Mouse (Mus musculus) heart, embryonic 14.5 days (tissue): ENCODE measurements around the gene Lifr. TPM values are rescaled to one million over a fixed set of nuclear protein-coding genes. Genes with fewer than 3 reads are reported as not detected.
A peak's percentile ranks its signal among the peaks of the same experiment; 100 is the strongest.

Experiments used
- ATAC-seq: fragments of 200-750 bp; cut with Nextera tagmentation; 2 replicates; pipeline ENCODE4 v1.8.0; 2017; ENCODE audit warnings: low read depth, moderate TSS enrichment; ENCODE audit not compliant: insufficient number of reproducible peaks, insufficient read depth, low FRiP score
- H3K27ac ChIP-seq, 2 experiments: fragments of 200-500 bp in 1 of 2; fragments of 300-500 bp in 1 of 2; sonication (generic) in 1 of 2; replicated peaks in 1 of 2; 2 replicates each; pipeline ENCODE4 v1.5.1; 2012 to 2014; ENCODE audit warnings: low read depth in 2 of 2, low read length in 2 of 2, control low read depth in 1 of 2, mild to moderate bottlenecking in 1 of 2, mixed read lengths in 1 of 2; ENCODE audit not compliant: control insufficient read depth in 1 of 2, insufficient read depth in 1 of 2
- H3K27me3 ChIP-seq: fragments of 300-500 bp; sonication (generic); 2 replicates; pipeline ENCODE4 v1.6.1; 2014; ENCODE audit warnings: mild to moderate bottlenecking, low read length, control low read depth; ENCODE audit not compliant: control insufficient read depth, insufficient read depth
- H3K36me3 ChIP-seq: fragments of 300-500 bp; sonication (generic); 2 replicates; pipeline ENCODE4 v1.6.1; 2014; ENCODE audit warnings: mild to moderate bottlenecking, control low read depth, low read length, mixed read lengths; ENCODE audit not compliant: control insufficient read depth, insufficient read depth
- H3K4me1 ChIP-seq, 2 experiments: fragments of 200-500 bp in 1 of 2; fragments of 300-500 bp in 1 of 2; sonication (generic) in 1 of 2; 2 replicates each; pipeline ENCODE4 v1.6.1; 2012 to 2014; ENCODE audit warnings: low read length in 2 of 2, control low read depth in 1 of 2, mixed read lengths in 1 of 2; ENCODE audit not compliant: control insufficient read depth in 2 of 2, insufficient read depth in 2 of 2
- H3K4me2 ChIP-seq: fragments of 300-500 bp; sonication (generic); 2 replicates; pipeline ENCODE4 v1.6.1; 2014; ENCODE audit warnings: mild to moderate bottlenecking, low read length
- H3K4me3 ChIP-seq, 2 experiments: fragments of 200-500 bp in 1 of 2; fragments of 300-500 bp in 1 of 2; sonication (generic) in 1 of 2; 2 replicates each; pipeline ENCODE4 v1.5.1; 2012 to 2014; ENCODE audit warnings: low read length in 2 of 2, mild to moderate bottlenecking in 2 of 2, control low read depth in 1 of 2, low read depth in 1 of 2, moderate library complexity in 1 of 2; ENCODE audit not compliant: control insufficient read depth in 1 of 2, insufficient read depth in 1 of 2
- H3K9ac ChIP-seq: fragments of 300-500 bp; sonication (generic); 2 replicates; pipeline ENCODE4 v1.6.1; 2014; ENCODE audit warnings: mild to moderate bottlenecking, low read length
- H3K9me3 ChIP-seq: fragments of 300-500 bp; sonication (generic); 2 replicates; pipeline ENCODE4 v1.6.1; 2016; ENCODE audit warnings: low read length, control low read depth; ENCODE audit not compliant: control insufficient read depth
- WGBS: fragments of 180-500 bp; shearing (Covaris S2); extraction: QIAGEN DNeasy Blood & Tissue Kit; methylation state at CpG from one replicate; pipeline ENCODE4 v1.1.7; 2014; 5-methylcytosine and 5-hydroxymethylcytosine counted together
- polyA plus RNA-seq: library from polyadenylated mRNA; unstranded; fragments of >200 nt; fragmentation: Nextera tagmentation; extraction: Ambion mirVana; gene quantifications from 2 replicates; pipeline ENCODE4 v1.2.1, GENCODE M21; 2014

The Lifr gene
- polyA plus RNA-seq, 1 experiment from 2014 or later: 36.4 TPM

DNA sequence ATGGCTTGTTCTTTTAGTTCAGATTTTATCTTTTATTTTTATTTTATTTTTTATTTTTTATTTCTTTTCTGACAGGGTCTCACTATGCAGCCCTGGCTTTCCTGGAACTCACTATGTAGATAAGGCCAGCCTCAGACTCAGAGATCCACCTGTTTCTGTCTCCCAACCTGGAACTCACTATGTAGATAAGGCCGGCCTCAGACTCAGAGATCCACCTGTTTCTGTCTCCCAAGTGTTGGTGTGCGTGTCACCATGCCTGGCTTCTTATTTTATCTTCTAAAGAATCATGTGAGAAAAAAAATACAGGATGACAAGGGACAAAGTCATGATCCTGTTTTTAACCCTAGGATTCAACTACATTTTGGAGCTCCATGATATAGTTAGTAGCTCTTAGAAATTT, 102.2 kb downstream of the Lifr start:
- Histone ChIP-seq H3K4me2 (no peak overlapping the region), H3K4me1 (peaks cover 17 to 43% of the 10 kb centered on the region in 2 experiments), H3K27ac (no peak overlapping the region), H3K9me3 (no peaks in the 10 kb centered on the region), H3K9ac (no peak overlapping the region), H3K4me3 (no peak overlapping the region), H3K36me3 (peaks cover 50% of the 10 kb centered on the region), H3K27me3 (no peaks in the 10 kb centered on the region)
- 88% methylated on average over 2 of the region's 2 CpGs for WGBS
- ATAC-seq: no peak

DNA sequence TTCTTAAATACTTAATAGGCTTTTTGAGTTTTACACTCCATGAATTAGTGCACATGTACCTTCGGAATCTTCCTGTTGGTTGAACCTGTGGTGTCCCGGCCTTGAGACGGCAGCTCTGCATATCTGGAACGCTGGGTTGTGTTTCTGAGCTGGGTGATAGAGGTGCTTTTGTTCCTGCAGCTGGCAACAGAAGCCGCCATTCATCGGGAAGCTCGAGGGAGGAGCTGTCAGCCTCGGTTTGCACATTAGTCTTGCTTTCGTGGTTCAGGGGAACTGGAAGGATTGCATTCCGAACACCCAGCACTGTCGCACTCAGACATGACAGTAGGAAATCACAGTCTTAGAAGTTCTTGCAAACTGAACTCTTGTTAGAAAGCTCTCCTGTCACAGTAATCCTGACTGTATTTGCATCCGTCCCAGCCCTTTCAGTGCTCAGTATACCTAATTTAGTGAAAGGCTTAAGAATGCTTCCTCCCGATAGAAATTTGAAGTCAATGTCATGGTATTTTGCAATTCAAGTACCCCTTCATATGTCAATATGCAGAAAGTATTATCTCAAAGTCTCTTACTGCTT, 103.8 kb downstream of the Lifr start:
- H3K27me3 ChIP-seq: no peaks in the 10 kb centered on the region
- H3K4me3 ChIP-seq: no peak overlapping the region
- peaks cover 22 to 48% of the 10 kb centered on the region in 2 experiments for H3K4me1 ChIP-seq
- peak overlapping the region; percentile 19; the same call in 1 of the 2 replicates for H3K4me2 ChIP-seq
- H3K9ac ChIP-seq: 0 out of 2 replicates have a peak overlapping the region, but pooled peaks have one; percentile 13
- H3K27ac ChIP-seq: peak overlapping the region; percentile 24 to 60
- no peak for ATAC-seq
- H3K36me3 ChIP-seq: peaks cover 40% of the 10 kb centered on the region
- no peaks in the 10 kb centered on the region for H3K9me3 ChIP-seq
- WGBS: 28% methylated on average over 13 of the region's 13 CpGs

DNA sequence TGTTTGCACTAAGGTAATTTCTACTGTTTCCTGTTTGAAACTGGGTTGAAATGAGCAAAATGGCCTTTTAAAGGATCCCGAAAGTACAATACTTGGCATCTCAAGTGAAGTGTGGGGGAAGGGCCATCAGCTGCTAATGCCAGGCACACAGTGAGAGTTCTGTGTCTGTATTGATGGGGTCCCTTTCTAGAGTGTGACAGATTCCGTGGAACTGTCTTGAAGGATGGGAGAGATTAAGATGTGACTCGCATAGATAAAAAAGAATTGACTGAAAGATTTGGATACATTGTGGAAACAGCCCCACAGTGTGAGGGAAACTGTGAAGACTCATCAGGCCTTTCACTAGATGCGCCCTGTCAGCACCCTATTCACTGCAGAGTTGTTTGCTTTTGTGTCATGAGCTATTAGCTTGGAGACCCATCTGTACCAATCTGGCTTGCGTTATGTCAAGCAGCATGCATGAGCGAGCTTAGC, 104.4 kb downstream of the Lifr start:
- peak overlapping the region; percentile 6 to 60; a peak in 1 of 4 replicates for H3K27ac ChIP-seq
- peaks cover 40% of the 10 kb centered on the region for H3K36me3 ChIP-seq
- H3K4me2 ChIP-seq: no peak overlapping the region
- no peaks in the 10 kb centered on the region for H3K27me3 ChIP-seq
- ATAC-seq: no peak
- WGBS: 41% methylated on average over 6 of the region's 6 CpGs
- H3K4me1 ChIP-seq: peaks cover 19 to 43% of the 10 kb centered on the region in 2 experiments
- H3K9me3 ChIP-seq: no peaks in the 10 kb centered on the region
- no peak overlapping the region for H3K4me3 ChIP-seq
- H3K9ac ChIP-seq: no peak overlapping the region

DNA sequence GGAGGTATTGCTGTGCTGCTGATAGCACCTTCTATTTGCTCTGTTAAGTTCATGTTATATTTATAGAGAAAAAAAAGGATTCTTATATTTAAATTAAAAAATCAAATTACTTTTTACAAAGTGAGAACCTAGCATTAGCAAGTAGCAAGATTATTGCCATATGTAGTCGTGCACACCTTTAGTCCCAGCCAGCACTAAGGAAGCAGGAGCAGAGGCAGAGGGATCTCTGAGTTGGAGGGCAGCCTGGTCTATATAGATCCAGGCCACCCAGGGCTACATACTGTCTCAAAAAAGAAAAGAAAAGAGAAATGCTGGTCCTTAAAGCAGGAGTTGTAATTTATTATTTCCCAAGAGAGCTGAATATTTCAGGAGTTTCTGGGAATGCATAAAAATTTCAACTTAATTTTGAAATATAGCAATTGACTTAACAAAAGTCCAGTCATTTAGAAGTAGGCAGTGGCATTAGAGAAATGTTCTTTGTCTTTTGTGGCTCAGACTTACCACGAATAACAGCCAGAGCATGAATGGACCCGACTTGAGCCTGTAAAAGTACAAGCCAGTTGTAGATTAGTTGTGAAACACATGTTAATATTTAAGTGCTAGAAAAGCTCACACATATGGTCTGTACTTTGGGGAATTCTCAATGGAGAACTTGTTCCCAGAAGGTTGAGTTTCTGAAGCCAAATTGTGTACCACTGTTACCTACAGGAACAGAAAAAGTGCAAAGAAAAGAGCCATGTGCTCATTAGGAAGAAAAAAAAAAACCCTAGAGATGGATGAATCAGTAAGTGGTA, 107.4 kb downstream of the Lifr start:
- H3K27ac ChIP-seq: no peak overlapping the region
- peaks cover 25 to 53% of the 10 kb centered on the region in 2 experiments for H3K4me1 ChIP-seq
- H3K9me3 ChIP-seq: no peaks in the 10 kb centered on the region
- no peak for ATAC-seq
- no peak overlapping the region for H3K9ac ChIP-seq
- no peak overlapping the region for H3K4me3 ChIP-seq
- peaks cover 11% of the 10 kb centered on the region; the same call in 1 of the 2 replicates for H3K36me3 ChIP-seq
- no peak overlapping the region for H3K4me2 ChIP-seq
- WGBS: 81% methylated on average over 3 of the region's 3 CpGs
- H3K27me3 ChIP-seq: no peaks in the 10 kb centered on the region

DNA sequence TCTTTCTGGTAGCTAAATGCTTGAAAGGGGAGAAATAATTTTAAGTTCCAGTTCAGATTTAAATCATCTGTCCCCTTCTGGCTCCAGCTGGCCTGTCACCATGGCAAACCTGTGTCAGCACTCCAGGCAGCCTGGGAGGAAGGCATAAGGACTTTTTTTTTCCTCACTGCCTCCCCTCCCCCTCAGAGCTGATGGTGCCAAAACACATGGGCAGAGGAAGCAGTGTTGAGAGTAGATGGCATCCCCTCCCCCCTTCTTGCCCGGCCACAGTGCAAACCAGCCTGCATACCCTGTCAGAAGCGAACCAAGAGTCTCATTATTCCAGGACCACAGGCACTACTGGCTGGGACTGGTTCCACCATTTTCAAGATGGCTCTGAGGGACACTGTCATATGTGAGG, 108.4 kb downstream of the Lifr start:
- H3K36me3 ChIP-seq: peaks cover 4% of the 10 kb centered on the region; the same call in 1 of the 2 replicates
- H3K27ac ChIP-seq: no peak overlapping the region
- no peak overlapping the region for H3K4me3 ChIP-seq
- ATAC-seq: no peak
- H3K9me3 ChIP-seq: no peaks in the 10 kb centered on the region
- WGBS: 60% methylated on average over 2 of the region's 2 CpGs
- no peaks in the 10 kb centered on the region for H3K27me3 ChIP-seq
- H3K4me1 ChIP-seq: peaks cover 29 to 56% of the 10 kb centered on the region in 2 experiments
- H3K4me2 ChIP-seq: no peak overlapping the region
- no peak overlapping the region for H3K9ac ChIP-seq

DNA sequence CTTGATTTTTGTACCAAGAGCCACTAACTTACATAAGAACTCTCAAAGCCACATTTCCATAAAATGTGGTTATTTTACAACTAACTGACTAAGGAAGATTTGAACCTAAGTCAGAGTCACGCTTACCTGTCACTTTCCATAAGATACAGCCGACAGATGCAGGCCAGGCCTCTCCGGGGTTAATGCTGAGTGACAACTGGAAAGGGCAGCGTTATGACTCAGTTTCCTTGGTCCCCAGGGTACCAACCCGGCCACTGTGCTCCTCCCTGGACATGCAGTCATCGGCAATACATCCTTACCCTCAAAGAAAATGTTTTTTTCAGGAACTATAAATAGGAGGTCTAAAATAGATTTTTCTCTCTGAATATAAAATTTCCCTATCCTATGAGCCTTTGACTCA, 109.9 kb downstream of the Lifr start:
- Histone ChIP-seq H3K27me3 (no peaks in the 10 kb centered on the region), H3K9me3 (no peaks in the 10 kb centered on the region), H3K27ac (no peak overlapping the region), H3K4me1 (peaks cover 37 to 50% of the 10 kb centered on the region in 2 experiments), H3K36me3 (peaks cover 4% of the 10 kb centered on the region; the same call in 1 of the 2 replicates), H3K4me2 (no peak overlapping the region), H3K4me3 (no peak overlapping the region), H3K9ac (no peak overlapping the region)
- 47% methylated on average over 6 of the region's 6 CpGs for WGBS
- no peak for ATAC-seq

DNA sequence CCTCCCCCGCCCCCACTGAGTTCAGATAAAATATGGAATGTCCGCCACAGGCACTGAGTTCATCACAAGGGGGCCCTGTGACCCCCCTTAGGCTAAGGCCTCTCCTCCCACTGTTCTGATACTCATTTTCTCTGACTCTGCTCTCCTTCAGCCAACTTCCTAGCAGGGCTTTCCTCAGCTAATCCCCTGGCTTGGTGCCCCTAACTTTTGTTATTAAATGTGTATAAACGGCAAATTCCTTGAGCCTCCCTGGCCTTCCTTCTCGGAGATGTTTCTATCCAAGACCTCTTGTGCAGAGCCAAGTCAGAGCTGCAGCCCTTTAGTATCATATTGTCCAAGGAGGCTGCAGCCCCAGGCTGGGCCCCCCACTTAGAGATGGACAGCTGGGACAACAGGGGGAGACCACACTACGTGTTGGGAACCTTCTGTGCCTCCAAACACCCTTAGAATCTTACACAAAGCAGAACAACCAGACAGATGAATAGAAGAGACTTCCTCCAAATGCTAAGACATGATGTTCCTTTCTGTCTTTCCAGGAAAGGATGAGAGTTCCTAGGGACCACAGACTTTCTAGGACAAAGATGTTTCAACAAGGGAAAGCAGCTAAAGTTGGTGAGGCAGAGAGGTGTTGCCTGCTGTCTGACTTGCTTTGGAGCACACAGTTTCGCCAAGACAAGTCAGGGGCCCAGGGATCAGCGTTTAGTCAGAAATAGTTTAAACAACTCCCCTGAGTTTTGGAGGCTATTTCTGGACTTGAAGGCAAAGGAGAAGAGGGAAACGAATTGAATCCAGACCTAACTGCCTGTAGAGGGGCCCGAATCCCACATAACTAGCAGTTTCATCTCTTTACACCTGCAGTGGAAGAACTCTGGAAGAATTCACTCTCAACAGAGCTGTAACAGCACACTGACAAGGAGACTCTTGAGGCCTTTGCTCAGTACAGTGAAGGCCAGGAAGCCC, 111.3 kb downstream of the Lifr start:
- WGBS: 34% methylated on average over 9 of the region's 9 CpGs
- Histone ChIP-seq H3K4me2 (no peak overlapping the region), H3K9me3 (no peaks in the 10 kb centered on the region), H3K27ac (peak overlapping the region; percentile 65 to 82), H3K36me3 (peaks cover 4% of the 10 kb centered on the region), H3K9ac (peak overlapping the region; percentile 55; the same call in 1 of the 2 replicates), H3K4me1 (peaks cover 45 to 61% of the 10 kb centered on the region in 2 experiments), H3K4me3 (no peak overlapping the region), H3K27me3 (no peaks in the 10 kb centered on the region)
- ATAC-seq: no peak
